Mouse (Mus musculus): Measurements from ENCODE around the gene Spryd3. TPM values are rescaled to one million over a fixed set of nuclear protein-coding genes. Genes with fewer than 3 reads are reported as not detected.
"Not testable (repeated sequence)": the region's sequence is repeated elsewhere in the genome, so short reads cannot be mapped to it uniquely, and the experiment has no call there.

Gene Spryd3
- polyA plus RNA-seq, 1 experiment = 64.6 TPM

DNA sequence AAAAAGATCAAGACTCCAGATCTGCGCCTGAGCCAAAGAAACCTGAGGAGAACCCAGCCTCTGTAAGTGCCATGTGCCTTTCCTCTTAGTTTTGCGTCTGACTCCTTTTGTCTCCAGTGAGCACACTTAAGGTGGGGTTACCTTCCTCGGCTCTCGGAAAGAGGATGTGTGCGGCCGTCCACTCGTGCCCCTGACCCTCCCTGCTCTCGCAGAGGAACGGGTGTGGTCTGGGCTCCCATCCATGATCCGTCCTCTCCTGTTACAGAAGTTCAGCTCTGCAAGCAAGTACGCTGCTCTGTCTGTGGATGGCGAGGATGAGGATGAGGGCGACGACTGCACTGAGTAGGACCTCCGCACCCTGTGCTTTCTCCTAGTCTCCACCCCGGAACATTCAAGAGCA, 41.0 kb downstream of the Spryd3 start:
- no peak for DNase-seq (ENCODE audit: low read depth)
- no peak for TF ChIP-seq CTCF (IDR thresholded peaks at IDR 0.05; ENCODE audit: borderline replicate concordance, extremely low read depth, insufficient read depth, insufficient read length)
- TF ChIP-seq POLR2A (IDR thresholded peaks at IDR 0.05; ENCODE audit: borderline replicate concordance, extremely low read depth, insufficient read depth, insufficient read length, poor library complexity, severe bottlenecking) = no peak

DNA sequence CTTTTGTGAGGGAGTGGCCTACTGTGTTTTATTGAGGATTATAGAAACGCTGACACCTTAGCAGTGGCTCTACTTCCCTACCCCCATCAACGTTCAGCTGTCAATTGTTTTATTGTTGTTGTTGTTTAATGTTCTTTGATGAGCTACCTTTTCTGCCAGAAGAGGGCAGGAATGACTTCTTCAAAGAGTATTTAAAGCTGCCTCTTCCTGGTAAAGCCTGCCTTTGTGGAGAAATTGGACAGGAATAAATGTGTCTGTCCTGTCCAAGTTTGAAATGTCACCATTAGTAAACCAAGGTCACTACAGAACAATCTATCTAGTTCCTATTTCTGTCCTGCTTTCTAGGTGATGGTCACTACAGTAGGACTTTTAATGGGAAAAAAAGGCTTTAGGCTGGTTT, 41.9 kb downstream of the Spryd3 start:
- TF ChIP-seq POLR2A (IDR thresholded peaks at IDR 0.05; ENCODE audit: borderline replicate concordance, extremely low read depth, insufficient read depth, insufficient read length, poor library complexity, severe bottlenecking) (no peak), CTCF (IDR thresholded peaks at IDR 0.05; ENCODE audit: borderline replicate concordance, extremely low read depth, insufficient read depth, insufficient read length) (no peak)
- no peak for DNase-seq (ENCODE audit: low read depth)

DNA sequence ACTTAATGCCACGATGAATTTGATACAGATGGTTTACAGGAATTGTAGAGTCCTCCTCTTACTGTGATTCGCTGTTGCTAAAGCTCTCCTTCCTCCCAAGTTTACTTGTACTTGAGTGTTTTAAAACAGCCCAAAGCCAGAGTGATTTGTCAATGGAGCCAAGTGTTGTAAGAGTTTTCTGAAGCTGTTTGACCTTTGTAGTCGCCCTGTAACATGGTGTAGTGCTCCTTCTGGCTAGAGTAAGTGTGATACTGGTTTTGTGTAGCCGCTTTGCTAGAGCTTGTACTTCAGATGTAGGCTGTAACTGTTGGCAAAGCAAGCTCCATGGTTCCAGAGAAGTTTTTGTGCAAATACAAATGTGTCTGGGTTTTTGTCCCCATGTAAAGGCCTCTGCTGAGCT, 43.8 kb downstream of the Spryd3 start:
- TF ChIP-seq POLR2A (IDR thresholded peaks at IDR 0.05; ENCODE audit: borderline replicate concordance, extremely low read depth, insufficient read depth, insufficient read length, poor library complexity, severe bottlenecking) (no peak), CTCF (IDR thresholded peaks at IDR 0.05; ENCODE audit: borderline replicate concordance, extremely low read depth, insufficient read depth, insufficient read length) (no peak)
- DNase-seq (ENCODE audit: low read depth) = no peak

DNA sequence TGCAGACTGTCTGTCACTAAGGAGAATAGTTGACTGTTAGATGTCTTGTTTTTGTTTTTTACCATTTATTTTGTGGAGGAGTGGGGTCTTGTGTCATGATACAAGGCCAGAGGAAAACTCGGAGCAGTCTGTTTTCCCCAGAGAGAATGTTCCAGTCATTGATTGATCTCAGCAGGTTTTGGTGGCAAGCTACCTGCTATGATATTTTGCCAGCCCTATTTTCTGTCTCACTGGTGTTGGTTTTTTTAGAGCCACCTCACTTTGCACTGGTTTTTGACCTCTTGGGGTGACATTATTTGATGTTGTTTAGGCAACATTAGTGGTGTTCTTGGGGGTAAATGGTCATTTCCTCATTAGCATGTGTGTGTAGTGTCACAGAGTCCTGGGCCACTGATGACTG, 44.3 kb downstream of the Spryd3 start:
- TF ChIP-seq POLR2A (IDR thresholded peaks at IDR 0.05; ENCODE audit: borderline replicate concordance, extremely low read depth, insufficient read depth, insufficient read length, poor library complexity, severe bottlenecking) (no peak), CTCF (IDR thresholded peaks at IDR 0.05; ENCODE audit: borderline replicate concordance, extremely low read depth, insufficient read depth, insufficient read length) (no peak)
- no peak for DNase-seq (ENCODE audit: low read depth)

DNA sequence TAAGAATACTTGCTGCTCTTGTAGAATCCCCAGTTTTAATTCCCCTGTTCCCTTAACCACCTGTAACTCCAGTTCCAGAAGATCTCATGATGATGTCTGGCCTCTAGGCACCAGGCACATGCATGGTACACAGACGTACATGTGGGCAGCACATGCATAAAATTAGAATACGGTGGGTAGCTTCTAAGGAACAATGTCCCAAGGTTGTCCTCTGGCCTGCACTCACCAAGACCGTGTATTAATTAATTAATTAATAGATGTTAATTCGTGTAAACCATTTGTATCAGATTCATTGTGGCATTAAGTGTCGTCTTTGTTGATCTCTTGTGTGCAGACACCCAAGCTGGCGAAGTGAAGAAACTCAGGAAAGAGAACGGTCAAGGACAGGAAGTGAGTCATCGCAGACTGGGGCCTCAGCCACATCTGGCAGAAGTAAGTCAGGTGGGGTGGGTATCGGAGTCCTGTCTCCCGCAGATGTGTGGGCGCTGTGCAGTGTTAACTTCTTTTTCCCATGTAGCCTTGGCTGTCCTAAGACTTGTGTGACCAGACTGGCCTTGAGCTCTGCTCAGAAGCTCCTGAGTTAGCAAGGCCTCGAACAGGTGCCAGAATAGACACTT, 44.9 kb downstream of the Spryd3 start:
- TF ChIP-seq POLR2A (IDR thresholded peaks at IDR 0.05; ENCODE audit: borderline replicate concordance, extremely low read depth, insufficient read depth, insufficient read length, poor library complexity, severe bottlenecking) (no peak), CTCF (IDR thresholded peaks at IDR 0.05; ENCODE audit: borderline replicate concordance, extremely low read depth, insufficient read depth, insufficient read length) (no peak)
- no peak for DNase-seq (ENCODE audit: low read depth)

DNA sequence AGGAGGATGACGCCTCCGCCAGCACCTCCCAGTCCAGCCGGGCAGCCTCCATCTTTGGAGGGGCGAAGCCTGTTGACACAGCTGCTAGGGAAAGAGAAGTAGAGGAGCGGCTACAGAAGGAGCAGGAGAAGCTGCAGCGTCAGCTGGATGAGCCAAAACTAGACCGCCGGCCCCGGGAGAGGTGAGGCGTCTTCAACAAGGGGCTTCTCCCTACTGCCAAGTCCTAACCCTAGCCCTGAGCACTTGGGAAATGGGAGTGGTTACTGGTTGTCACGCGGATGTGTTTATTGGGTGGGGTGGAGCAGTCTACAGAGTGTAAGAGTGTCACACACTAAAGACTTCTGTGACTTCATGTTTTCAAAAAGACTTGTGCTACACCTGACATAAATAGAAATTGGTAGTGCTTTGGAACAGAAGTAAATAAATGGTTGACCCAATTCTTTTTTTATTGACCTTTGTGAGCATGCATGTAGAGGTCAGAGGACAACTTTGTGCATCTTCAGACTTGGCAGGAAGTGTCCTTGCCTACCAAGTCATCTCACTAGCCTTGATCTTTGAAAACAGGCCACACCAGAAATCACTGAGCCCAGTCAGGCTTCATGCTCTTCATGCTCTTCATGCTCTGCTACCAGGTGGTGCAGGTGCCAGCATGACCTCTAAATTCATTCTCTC, 46.0 kb downstream of the Spryd3 start:
- DNase-seq (ENCODE audit: low read depth) = no peak
- no peak for TF ChIP-seq CTCF (IDR thresholded peaks at IDR 0.05; ENCODE audit: borderline replicate concordance, extremely low read depth, insufficient read depth, insufficient read length)
- no peak for TF ChIP-seq POLR2A (IDR thresholded peaks at IDR 0.05; ENCODE audit: borderline replicate concordance, extremely low read depth, insufficient read depth, insufficient read length, poor library complexity, severe bottlenecking)

DNA sequence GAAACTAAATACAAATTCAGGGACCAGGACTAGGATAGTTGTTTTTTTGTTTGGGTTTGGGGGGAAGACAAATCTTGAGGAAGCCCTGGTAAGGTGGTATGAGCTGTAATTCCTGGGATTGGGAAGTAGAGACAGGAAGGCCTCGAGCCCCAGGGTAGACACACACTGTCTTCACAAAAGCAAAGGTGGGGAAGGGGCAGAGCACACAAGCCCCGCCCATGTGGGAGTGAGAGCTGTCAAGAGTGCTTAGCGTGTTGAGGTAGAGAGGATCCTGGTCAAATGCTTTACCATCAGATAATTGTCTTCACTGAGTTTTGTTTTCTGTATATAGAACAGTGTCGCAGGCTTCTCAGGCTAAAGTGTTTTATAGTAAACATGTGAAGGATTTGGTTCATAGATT, 53.0 kb downstream of the Spryd3 start:
- TF ChIP-seq CTCF (IDR thresholded peaks at IDR 0.05; ENCODE audit: borderline replicate concordance, extremely low read depth, insufficient read depth, insufficient read length) (no peak), POLR2A (IDR thresholded peaks at IDR 0.05; ENCODE audit: borderline replicate concordance, extremely low read depth, insufficient read depth, insufficient read length, poor library complexity, severe bottlenecking) (no peak)
- no peak for DNase-seq (ENCODE audit: low read depth)

DNA sequence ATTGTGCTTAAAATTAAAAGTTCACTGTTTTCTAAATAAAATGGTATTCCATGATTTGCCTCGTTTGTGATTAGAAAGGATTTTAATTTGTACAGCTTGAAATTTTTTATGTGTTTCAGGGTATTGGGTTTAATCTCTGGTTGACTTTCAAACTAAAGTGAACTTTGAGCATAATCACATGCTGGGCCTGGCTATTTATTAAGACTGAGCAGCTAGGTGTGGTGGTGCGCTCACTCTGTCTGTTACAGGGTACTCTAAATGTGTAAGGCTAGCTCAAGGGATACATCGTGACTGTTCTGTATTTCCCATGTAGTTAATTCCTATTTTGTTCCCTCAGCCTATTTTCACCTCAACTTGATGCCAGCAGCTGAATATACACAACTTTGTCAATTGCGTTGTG, 53.9 kb downstream of the Spryd3 start:
- TF ChIP-seq POLR2A (IDR thresholded peaks at IDR 0.05; ENCODE audit: borderline replicate concordance, extremely low read depth, insufficient read depth, insufficient read length, poor library complexity, severe bottlenecking) (no peak), CTCF (IDR thresholded peaks at IDR 0.05; ENCODE audit: borderline replicate concordance, extremely low read depth, insufficient read depth, insufficient read length) (no peak)
- no peak for DNase-seq (ENCODE audit: low read depth)

DNA sequence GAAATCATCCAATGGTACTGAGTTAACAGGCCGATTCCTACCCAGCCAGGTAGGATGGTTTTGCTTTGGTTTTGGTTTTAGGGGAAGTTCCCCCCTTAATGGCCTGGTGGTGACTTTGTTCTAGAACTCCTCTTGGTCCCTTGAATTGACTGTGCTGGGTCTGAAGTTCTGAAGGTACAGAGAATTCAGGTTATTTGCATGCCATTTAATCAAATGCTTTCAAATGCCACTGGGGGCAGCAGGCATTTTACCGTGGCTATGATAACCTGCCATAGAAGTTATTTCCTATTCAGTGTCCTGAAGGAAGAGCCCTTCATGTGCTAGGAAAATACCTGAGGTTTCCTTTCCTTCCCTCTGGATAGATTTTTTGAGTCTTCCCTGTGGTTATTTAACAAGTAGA, 55.6 kb downstream of the Spryd3 start:
- no peak for DNase-seq (ENCODE audit: low read depth)
- no peak for TF ChIP-seq POLR2A (IDR thresholded peaks at IDR 0.05; ENCODE audit: borderline replicate concordance, extremely low read depth, insufficient read depth, insufficient read length, poor library complexity, severe bottlenecking)
- peak; percentile 9; the same call in 1 of the 2 replicates for TF ChIP-seq CTCF (IDR thresholded peaks at IDR 0.05; ENCODE audit: borderline replicate concordance, extremely low read depth, insufficient read depth, insufficient read length)

DNA sequence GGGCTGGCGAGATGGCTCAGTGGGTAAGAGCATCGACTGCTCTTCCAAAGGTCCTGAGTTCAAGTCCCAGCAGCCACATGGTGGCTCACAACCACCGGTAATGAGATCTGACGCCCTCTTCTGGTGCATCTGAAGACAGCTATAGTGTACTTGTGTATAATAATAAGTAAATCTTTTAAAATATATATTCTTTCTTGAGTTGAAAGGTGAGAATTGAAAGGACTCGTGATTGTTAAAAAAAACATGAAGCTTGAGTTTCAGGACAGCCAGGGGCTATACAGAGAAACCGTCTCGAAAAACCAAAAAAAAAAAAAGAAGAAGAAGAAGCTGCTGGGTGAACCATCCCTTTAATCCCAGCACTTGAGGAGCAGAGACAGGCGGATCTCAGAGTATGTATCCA, 56.1 kb downstream of the Spryd3 start:
- DNase-seq (ENCODE audit: low read depth) = not testable (repeated sequence)

DNA sequence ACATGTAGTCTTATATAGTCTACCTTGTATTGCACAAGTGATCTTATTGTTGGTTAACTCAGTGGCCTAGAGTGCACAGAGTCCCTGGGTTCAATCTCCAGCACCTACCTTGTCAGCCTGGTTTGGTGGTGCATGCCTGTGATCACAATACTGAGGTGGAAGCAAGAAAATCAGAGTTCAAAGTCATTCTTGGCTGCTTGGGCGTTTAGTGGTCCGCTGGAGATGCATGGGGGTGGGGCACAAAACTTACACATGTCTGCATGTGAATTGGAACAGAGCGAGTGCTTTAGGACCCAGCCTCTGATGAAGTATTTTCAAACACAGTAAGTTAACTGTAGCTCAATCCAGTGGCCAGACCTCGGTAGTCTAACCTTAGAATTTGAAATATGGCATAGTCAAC, 56.8 kb downstream of the Spryd3 start:
- no peak for DNase-seq (ENCODE audit: low read depth)

DNA sequence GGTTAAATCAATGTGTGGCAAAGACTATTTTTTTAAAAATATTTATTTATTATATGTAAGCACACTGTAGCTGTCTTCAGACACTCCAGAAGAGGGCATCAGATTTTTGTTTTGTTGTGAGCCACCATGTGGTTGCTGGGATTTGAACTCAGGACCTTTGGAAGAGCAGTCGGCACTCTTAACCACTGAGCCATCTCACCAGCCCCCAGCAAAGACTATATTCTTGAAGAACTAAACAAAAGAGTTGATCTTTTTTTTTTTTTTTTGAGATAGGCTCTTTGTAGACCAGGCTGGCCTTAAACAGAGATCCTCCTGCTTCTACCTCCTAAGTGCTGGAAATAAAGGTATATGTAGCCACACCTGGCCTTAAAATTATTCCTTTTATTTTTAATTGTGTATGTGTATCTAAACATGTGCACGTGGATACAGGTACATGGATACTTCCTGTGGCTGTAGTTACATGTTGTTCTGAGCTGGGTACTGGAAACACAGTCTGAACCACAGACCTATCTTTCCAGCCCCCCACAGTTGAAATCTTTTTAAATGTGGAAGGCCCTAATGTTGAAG, 58.8 kb downstream of the Spryd3 start:
- TF ChIP-seq POLR2A (IDR thresholded peaks at IDR 0.05; ENCODE audit: borderline replicate concordance, extremely low read depth, insufficient read depth, insufficient read length, poor library complexity, severe bottlenecking) (no peak), CTCF (IDR thresholded peaks at IDR 0.05; ENCODE audit: borderline replicate concordance, extremely low read depth, insufficient read depth, insufficient read length) (no peak)
- DNase-seq (ENCODE audit: low read depth) = no peak

More for the DNA sequence above, 56.8 kb downstream of the Spryd3 start:
- TF ChIP-seq CTCF (IDR thresholded peaks at IDR 0.05; ENCODE audit: borderline replicate concordance, extremely low read depth, insufficient read depth, insufficient read length) = no peak
- no peak for TF ChIP-seq POLR2A (IDR thresholded peaks at IDR 0.05; ENCODE audit: borderline replicate concordance, extremely low read depth, insufficient read depth, insufficient read length, poor library complexity, severe bottlenecking)
